Mouse (Mus musculus) cerebellum, adult 9-11 months (tissue): ENCODE data around the gene Dnajc7.

Experiments used
- DNase-seq: peaks from one replicate; pipeline ENCODE4 v3.0.0; 2022

The Dnajc7 gene

DNA sequence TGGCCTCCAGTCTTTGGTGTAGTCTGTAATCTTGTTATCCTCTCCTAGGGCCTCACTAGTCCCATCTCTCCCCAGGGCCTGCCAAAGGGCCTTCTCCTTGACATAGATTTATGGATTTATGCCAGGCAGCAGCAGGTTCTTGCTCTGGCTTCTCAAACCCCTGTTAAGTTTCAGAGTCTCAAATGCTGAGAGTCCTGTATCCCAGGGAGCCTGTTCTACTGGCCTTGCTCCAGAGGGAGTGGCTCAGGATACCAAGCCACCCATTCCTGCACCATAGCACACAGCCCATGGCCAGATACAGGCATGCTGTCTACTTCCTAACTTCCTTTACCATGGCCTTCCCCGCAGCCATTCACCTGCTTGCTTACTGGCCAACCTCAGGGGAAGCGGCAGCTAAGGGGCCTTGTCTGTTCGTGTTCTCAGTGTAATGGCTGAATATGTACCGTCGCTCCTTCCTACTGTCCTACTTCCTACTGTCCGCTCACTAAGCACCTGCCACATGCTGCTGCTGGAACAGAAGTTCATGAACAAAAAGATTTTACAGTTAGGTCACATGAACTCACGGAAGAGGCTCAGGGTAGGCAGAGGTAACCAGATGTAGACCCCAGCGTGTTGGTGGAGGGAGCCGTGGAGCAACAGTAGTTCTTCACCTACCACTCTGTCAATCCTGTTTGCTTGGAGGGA is 40.7 kb downstream of the Dnajc7 start:
- no peak for DNase-seq

DNA sequence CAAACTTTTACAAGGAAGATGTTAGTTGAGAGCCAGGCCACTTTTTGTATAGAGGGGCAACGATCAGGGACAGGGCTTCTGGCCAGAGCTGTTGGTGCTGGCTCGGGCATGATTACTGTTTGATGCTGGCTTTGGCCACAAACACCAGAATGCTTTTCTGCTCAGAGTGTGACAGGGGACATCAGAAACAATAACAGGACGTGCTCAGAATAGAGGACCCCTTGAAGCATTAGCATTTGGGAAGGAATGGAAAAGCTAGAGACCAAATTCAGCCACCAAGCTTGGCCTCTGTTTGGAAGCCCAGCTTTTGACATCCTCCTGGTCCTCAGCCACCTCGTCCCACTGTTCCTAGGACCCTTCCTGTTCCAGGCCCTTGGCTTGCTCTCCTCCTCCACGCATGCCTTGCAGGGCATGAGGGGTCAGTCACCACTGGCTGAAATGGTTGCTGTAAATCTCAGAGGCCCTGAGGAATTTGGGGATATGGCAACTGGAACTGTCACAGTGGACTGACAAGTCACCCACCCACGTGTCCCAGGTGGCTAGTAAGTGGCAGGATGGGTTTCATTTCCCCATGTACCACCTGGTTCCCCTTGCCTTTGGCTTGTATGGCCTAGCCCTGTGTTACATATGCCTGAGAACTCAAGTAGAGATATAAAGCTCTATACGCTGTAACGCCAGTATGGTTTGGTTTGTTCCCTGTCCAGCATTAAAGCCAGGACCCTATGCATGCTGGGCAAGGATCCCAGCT is 41.9 kb downstream of the Dnajc7 start:
- no peak for DNase-seq

DNA sequence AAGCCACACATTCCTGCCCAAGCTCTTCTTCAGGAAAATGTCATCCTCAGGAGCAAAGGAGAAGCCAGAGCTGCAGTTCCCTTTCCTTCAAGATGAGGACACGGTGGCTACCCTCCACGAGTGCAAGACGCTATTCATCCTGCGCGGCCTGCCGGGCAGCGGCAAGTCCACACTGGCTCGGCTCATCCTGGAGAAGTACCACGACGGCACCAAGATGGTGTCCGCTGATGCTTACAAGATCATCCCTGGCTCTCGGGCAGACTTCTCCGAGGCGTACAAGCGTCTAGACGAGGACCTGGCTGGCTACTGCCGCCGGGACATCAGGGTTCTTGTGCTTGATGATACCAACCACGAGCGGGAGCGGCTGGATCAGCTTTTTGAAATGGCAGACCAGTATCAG is 43.7 kb downstream of the Dnajc7 start:
- no peak for DNase-seq

GRCm38 (mm10) chr11:100575484-100575855 is 44.5 kb downstream of the Dnajc7 start:
- DNase-seq: peak; percentile 62

GRCm38 (mm10) chr11:100574708-100575483 is 45.1 kb downstream of the Dnajc7 start, which contains the start of gene Cnp:
Gene Cnp, plus strand, starts transcription at chr11:100574904.
- DNase-seq: peak; percentile 65

- no peak for DNase-seq
These were observed 45.8 kb downstream of the Dnajc7 start for GRCm38 (mm10) chr11:100574188-100574587.

GRCm38 (mm10) chr11:100571202-100571567 is 48.8 kb downstream of the Dnajc7 start:
- DNase-seq: peak; percentile 57

GRCm38 (mm10) chr11:100570430-100571201 is 49.4 kb downstream of the Dnajc7 start:
- peak; percentile 79 for DNase-seq

GRCm38 (mm10) chr11:100569789-100570188 is 50.2 kb downstream of the Dnajc7 start:
- no peak for DNase-seq

DNA sequence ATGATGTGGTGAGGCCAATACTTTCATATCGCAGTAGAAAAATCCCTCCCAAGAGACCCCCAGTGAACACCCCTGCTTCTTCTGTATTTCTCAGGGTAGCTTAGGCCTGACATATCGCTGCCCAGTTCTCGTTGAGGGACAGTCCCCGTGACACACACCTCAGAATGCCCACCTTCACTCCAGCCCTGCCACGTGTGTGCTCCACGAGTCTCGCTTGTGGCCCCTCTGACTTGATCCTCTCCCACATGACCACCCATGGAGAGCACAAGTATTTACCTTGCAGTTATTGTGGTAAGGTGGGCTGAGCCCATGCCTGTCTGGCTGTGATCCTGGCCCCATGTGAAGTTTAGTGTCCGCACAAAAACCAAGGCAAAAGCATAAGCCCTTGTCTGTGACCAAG is 51.3 kb downstream of the Dnajc7 start:
- no peak for DNase-seq

DNA sequence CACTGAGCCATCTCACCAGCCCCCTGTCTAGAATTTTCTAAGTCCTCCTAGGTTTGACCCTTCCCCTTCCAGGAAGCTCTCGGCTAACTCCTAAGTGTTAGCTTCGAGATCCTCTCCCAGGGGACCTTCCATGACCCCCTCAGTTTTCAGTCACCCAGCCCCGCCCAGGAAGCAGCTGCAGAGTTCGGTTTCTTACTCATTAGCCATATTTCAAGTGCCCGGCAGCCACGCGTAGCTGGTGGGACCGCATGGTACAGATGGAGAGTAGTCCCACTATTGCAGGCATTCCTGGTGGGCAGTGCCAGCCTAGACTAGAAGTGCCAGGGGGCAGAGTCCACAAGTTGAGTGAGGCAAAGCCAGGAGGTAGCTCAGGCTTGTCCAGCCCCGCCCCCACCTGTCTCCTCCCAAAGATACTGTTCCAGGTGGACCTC is 52.1 kb downstream of the Dnajc7 start:
- no peak for DNase-seq

DNA sequence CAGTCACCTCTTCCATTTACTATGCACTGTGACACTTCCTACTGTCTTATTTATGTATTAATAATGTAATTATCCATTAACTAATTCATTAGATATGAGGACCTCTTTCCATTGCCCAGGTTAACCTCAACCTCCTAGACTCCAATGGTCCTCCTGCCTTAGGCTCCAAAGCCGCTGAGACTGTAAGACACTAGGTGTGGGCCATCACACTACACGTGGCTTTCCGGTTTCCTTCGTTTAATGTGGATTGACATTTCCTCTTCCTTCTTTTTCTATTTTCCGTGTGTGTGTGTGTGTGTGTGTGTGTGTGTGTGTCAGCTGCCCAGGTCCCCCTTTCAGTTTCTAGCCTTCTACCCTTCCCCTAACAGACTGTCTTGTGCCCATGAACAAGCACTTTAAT is 52.7 kb downstream of the Dnajc7 start:
- no peak for DNase-seq

GRCm38 (mm10) chr11:100564703-100565102 is 55.3 kb downstream of the Dnajc7 start:
- DNase-seq: no peak

- DNase-seq: no peak
These were observed 55.7 kb downstream of the Dnajc7 start for GRCm38 (mm10) chr11:100564297-100564696.

GRCm38 (mm10) chr11:100561748-100562147 is 58.2 kb downstream of the Dnajc7 start:
- DNase-seq: no peak

- no peak for DNase-seq
These were observed 60.5 kb downstream of the Dnajc7 start for GRCm38 (mm10) chr11:100559476-100559875.

GRCm38 (mm10) chr11:100557563-100557962 is 62.4 kb downstream of the Dnajc7 start:
- no peak for DNase-seq

- peak; percentile 61 for DNase-seq
These were observed 64.4 kb downstream of the Dnajc7 start for GRCm38 (mm10) chr11:100555583-100555982.

DNA sequence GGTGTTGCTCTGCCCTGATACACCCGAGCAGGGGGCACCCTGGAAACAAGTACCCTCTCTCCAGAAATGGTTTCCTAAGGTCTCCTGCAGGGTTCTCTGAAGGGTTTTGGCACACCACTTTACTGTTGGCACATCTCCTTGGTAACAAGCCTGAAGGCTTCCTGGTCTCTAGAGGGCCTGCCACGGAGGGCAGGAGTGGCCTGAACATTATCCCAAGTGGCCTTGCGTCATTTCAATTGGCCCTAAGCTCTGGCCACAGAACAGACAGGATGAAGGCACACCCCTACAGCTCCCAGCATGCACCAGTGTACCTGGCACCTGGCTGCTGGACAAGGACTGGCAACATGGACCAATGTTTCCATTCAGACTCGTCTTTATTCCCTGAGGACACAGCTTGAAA is 67.1 kb downstream of the Dnajc7 start:
- no peak for DNase-seq

GRCm38 (mm10) chr11:100550101-100550500 is 69.9 kb downstream of the Dnajc7 start:
- DNase-seq: no peak

GRCm38 (mm10) chr11:100549466-100549865 is 70.5 kb downstream of the Dnajc7 start:
- DNase-seq: no peak

- no peak for DNase-seq
These were observed 71.8 kb downstream of the Dnajc7 start for GRCm38 (mm10) chr11:100548141-100548540.

GRCm38 (mm10) chr11:100546955-100547354 is 73.0 kb downstream of the Dnajc7 start:
- DNase-seq: no peak
